Mouse (Mus musculus) myocyte (in vitro differentiated cells): ENCODE measurements around the gene Zfp932.
A peak's percentile ranks its signal among the peaks of the same experiment; 100 is the strongest.

Experiments
- MAX ChIP-seq: IDR thresholded peaks from one replicate; pipeline ENCODE4 v1.6.1; 2011; ENCODE audit warnings: low read depth, mild to moderate bottlenecking, control low read depth
- MYOD1 ChIP-seq, 3 experiments: IDR thresholded peaks; one replicate each; pipeline ENCODE4 v1.6.1; 2011; ENCODE audit warnings: control low read depth in 2 of 3, low read depth in 2 of 3, mild to moderate bottlenecking in 2 of 3, moderate library complexity in 1 of 3; ENCODE audit not compliant: insufficient read length in 2 of 3, control insufficient read depth in 1 of 3
- MYOG ChIP-seq, 3 experiments: IDR thresholded peaks; one replicate each; pipeline ENCODE4 v1.6.1; 2011; ENCODE audit warnings: control low read depth in 2 of 3, low read depth in 2 of 3, mild to moderate bottlenecking in 2 of 3; ENCODE audit not compliant: insufficient read length in 2 of 3, control insufficient read depth in 1 of 3, insufficient read depth in 1 of 3
- POLR2A ChIP-seq: IDR thresholded peaks from one replicate; pipeline ENCODE4 v1.6.1; 2011; ENCODE audit warnings: low read depth, mild to moderate bottlenecking, control low read depth, moderate library complexity; ENCODE audit not compliant: insufficient read length

GRCm38 (mm10) chr5:110057637-110058408 is 61.5 kb downstream of the Zfp932 start:
- TF ChIP-seq POLR2A (peak; percentile 20), MYOD1 (IDR thresholded peaks at IDR 0.05; ENCODE audit: control insufficient read depth in 1 of 3, insufficient read length in 2 of 3, low read depth in 2 of 3) (no peak), MYOG (IDR thresholded peaks at IDR 0.05; ENCODE audit: control insufficient read depth in 1 of 3, insufficient read depth in 1 of 3, insufficient read length in 2 of 3, low read depth in 2 of 3) (no peak), MAX (no peak)
